Mouse (Mus musculus): ENCODE data around the gene Eomes. TPM values are rescaled to one million over a fixed set of nuclear protein-coding genes. Genes with fewer than 3 reads are reported as not detected.

Gene Eomes
- polyA plus RNA-seq (2012; rRNA removed), result 0.09 and 0.17 TPM in 2 replicates

GRCm38 (mm10) chr9:118477961-118478360 lies at the start of gene Eomes:
Gene Eomes (plus strand): TSS chr9:118478212.

GRCm38 (mm10) chr9:118506020-118506403 lies 28.0 kb downstream of the Eomes start, which contains the start of gene Golga4:
Gene Golga4 (plus strand): TSS chr9:118506267.

Other genes with a start within 250 kb of the Eomes start
- gene Golga4, start 28.1 kb downstream of the Eomes start, polyA plus RNA-seq (2012; rRNA removed), result 4.7 and 5.1 TPM in 2 replicates
- gene Itga9, start 128.5 kb downstream of the Eomes start, polyA plus RNA-seq (2012; rRNA removed), result 11.6 and 12.2 TPM in 2 replicates

Measured in stomach, adult 2 months (tissue).